Mouse (Mus musculus): ENCODE data around the gene S100a16. TPM values are rescaled to one million over a fixed set of nuclear protein-coding genes. Genes with fewer than 3 reads are reported as not detected.

Gene S100a16
- polyA plus RNA-seq, 1 experiment from 2014 or later = 39.2 TPM

GRCm38 (mm10) chr3:90514691-90515090 lies 22.4 kb upstream of the S100a16 start:
- Histone ChIP-seq H3K9me3 (ENCODE audit: control insufficient read depth, low read length) (no peaks in the 10 kb centered on the region), H3K4me3 (ENCODE audit: low read depth, low read length) (peak overlapping the region; percentile 25), H3K4me1 (ENCODE audit: control insufficient read depth, insufficient read depth, low read length) (peaks cover 2% of the 10 kb centered on the region; the same call in 1 of the 2 replicates), H3K9ac (ENCODE audit: low read length) (peak overlapping the region; percentile 45; the same call in 1 of the 2 replicates), H3K27ac (ENCODE audit: low read depth, low read length) (no peak overlapping the region), H3K27me3 (ENCODE audit: control insufficient read depth, insufficient read depth, low read length) (no peaks in the 10 kb centered on the region), H3K4me2 (ENCODE audit: low read depth) (peak overlapping the region; percentile 62), H3K36me3 (ENCODE audit: control insufficient read depth, insufficient read depth, low read length) (no peaks in the 10 kb centered on the region)
- ATAC-seq (ENCODE audit: insufficient read depth, low FRiP score, low TSS enrichment) (0 out of 2 replicates have a peak, but pooled peaks have one; percentile 51), DNase-seq (ENCODE audit: low spot score) (peak; percentile 64)
- WGBS = 1% methylated on average over 10 of the region's 10 CpGs

GRCm38 (mm10) chr3:90515242-90515641 lies 21.8 kb upstream of the S100a16 start:
- 47% methylated on average over 1 of the region's 1 CpGs for WGBS
- H3K27me3 ChIP-seq (ENCODE audit: control insufficient read depth, insufficient read depth, low read length) = no peaks in the 10 kb centered on the region

GRCm38 (mm10) chr3:90515789-90516188 lies 21.3 kb upstream of the S100a16 start:
- no peak overlapping the region for H3K4me2 ChIP-seq (ENCODE audit: low read depth)
- ATAC-seq (ENCODE audit: insufficient read depth, low FRiP score, low TSS enrichment) (no peak), DNase-seq (ENCODE audit: low spot score) (no peak)
- H3K4me3 ChIP-seq (ENCODE audit: low read depth, low read length) = no peak overlapping the region
- H3K36me3 ChIP-seq (ENCODE audit: control insufficient read depth, insufficient read depth, low read length) = no peaks in the 10 kb centered on the region
- no peak overlapping the region for H3K27ac ChIP-seq (ENCODE audit: low read depth, low read length)
- no peak overlapping the region for H3K9ac ChIP-seq (ENCODE audit: low read length)
- H3K9me3 ChIP-seq (ENCODE audit: control insufficient read depth, low read length) = no peaks in the 10 kb centered on the region
- WGBS = 89% methylated on average over 4 of the region's 4 CpGs
- H3K4me1 ChIP-seq (ENCODE audit: control insufficient read depth, insufficient read depth, low read length) = peaks cover 2% of the 10 kb centered on the region; the same call in 1 of the 2 replicates
- H3K27me3 ChIP-seq (ENCODE audit: control insufficient read depth, insufficient read depth, low read length) = no peaks in the 10 kb centered on the region

More at GRCm38 (mm10) chr3:90515242-90515641, 21.8 kb upstream of the S100a16 start:
- Histone ChIP-seq H3K4me2 (ENCODE audit: low read depth) (peak overlapping the region; percentile 62), H3K36me3 (ENCODE audit: control insufficient read depth, insufficient read depth, low read length) (no peaks in the 10 kb centered on the region), H3K4me1 (ENCODE audit: control insufficient read depth, insufficient read depth, low read length) (peaks cover 2% of the 10 kb centered on the region; the same call in 1 of the 2 replicates), H3K4me3 (ENCODE audit: low read depth, low read length) (peak overlapping the region; percentile 25), H3K9me3 (ENCODE audit: control insufficient read depth, low read length) (no peaks in the 10 kb centered on the region), H3K27ac (ENCODE audit: low read depth, low read length) (no peak overlapping the region), H3K9ac (ENCODE audit: low read length) (0 out of 2 replicates have a peak overlapping the region, but pooled peaks have one; percentile 15)
- no peak for ATAC-seq (ENCODE audit: insufficient read depth, low FRiP score, low TSS enrichment)
- DNase-seq (ENCODE audit: low spot score) = no peak

- ATAC-seq (ENCODE audit: insufficient read depth, low FRiP score, low TSS enrichment) (no peak), DNase-seq (ENCODE audit: low spot score) (no peak)
- no peak overlapping the region for H3K27ac ChIP-seq (ENCODE audit: low read depth, low read length)
- H3K27me3 ChIP-seq (ENCODE audit: control insufficient read depth, insufficient read depth, low read length) = no peaks in the 10 kb centered on the region
- peaks cover 2% of the 10 kb centered on the region; the same call in 1 of the 2 replicates for H3K4me1 ChIP-seq (ENCODE audit: control insufficient read depth, insufficient read depth, low read length)
- no peak overlapping the region for H3K9ac ChIP-seq (ENCODE audit: low read length)
- H3K9me3 ChIP-seq (ENCODE audit: control insufficient read depth, low read length) = no peaks in the 10 kb centered on the region
- H3K4me2 ChIP-seq (ENCODE audit: low read depth) = no peak overlapping the region
- WGBS = 88% methylated on average over 4 of the region's 4 CpGs
- H3K36me3 ChIP-seq (ENCODE audit: control insufficient read depth, insufficient read depth, low read length) = no peaks in the 10 kb centered on the region
- no peak overlapping the region for H3K4me3 ChIP-seq (ENCODE audit: low read depth, low read length)
Measured at GRCm38 (mm10) chr3:90517711-90518110, 19.3 kb upstream of the S100a16 start.

- DNase-seq (ENCODE audit: low spot score) = no peak
Measured at GRCm38 (mm10) chr3:90525421-90525820, 11.6 kb upstream of the S100a16 start.

GRCm38 (mm10) chr3:90526076-90526475 lies 11.0 kb upstream of the S100a16 start:
- Histone ChIP-seq H3K4me3 (ENCODE audit: low read depth, low read length) (no peak overlapping the region), H3K4me1 (ENCODE audit: control insufficient read depth, insufficient read depth, low read length) (no peaks in the 10 kb centered on the region), H3K4me2 (ENCODE audit: low read depth) (no peak overlapping the region), H3K9ac (ENCODE audit: low read length) (no peak overlapping the region), H3K27me3 (ENCODE audit: control insufficient read depth, insufficient read depth, low read length) (no peaks in the 10 kb centered on the region), H3K27ac (ENCODE audit: low read depth, low read length) (no peak overlapping the region), H3K9me3 (ENCODE audit: control insufficient read depth, low read length) (no peaks in the 10 kb centered on the region), H3K36me3 (ENCODE audit: control insufficient read depth, insufficient read depth, low read length) (no peaks in the 10 kb centered on the region)
- DNase-seq (ENCODE audit: low spot score) (no peak), ATAC-seq (ENCODE audit: insufficient read depth, low FRiP score, low TSS enrichment) (no peak)
- WGBS = 70% methylated on average over 2 of the region's 2 CpGs

More at GRCm38 (mm10) chr3:90525421-90525820, 11.6 kb upstream of the S100a16 start:
- no peak overlapping the region for H3K4me3 ChIP-seq (ENCODE audit: low read depth, low read length)
- no peak for ATAC-seq (ENCODE audit: insufficient read depth, low FRiP score, low TSS enrichment)
- no peaks in the 10 kb centered on the region for H3K36me3 ChIP-seq (ENCODE audit: control insufficient read depth, insufficient read depth, low read length)
- H3K9me3 ChIP-seq (ENCODE audit: control insufficient read depth, low read length) = no peaks in the 10 kb centered on the region
- H3K4me2 ChIP-seq (ENCODE audit: low read depth) = no peak overlapping the region
- no peak overlapping the region for H3K9ac ChIP-seq (ENCODE audit: low read length)
- H3K4me1 ChIP-seq (ENCODE audit: control insufficient read depth, insufficient read depth, low read length) = no peaks in the 10 kb centered on the region
- H3K27ac ChIP-seq (ENCODE audit: low read depth, low read length) = no peak overlapping the region
- WGBS = 48% methylated on average over 4 of the region's 4 CpGs
- H3K27me3 ChIP-seq (ENCODE audit: control insufficient read depth, insufficient read depth, low read length) = no peaks in the 10 kb centered on the region

GRCm38 (mm10) chr3:90526580-90526979 lies 10.5 kb upstream of the S100a16 start, which contains the start of gene S100a14:
Gene S100a14 (plus strand): TSS chr3:90526856.
- no peak within 1 kb of the TSS for H3K4me3 ChIP-seq (ENCODE audit: low read depth, low read length)
- no peak within 1 kb of the TSS for H3K9ac ChIP-seq (ENCODE audit: low read length)
- H3K27me3 ChIP-seq (ENCODE audit: control insufficient read depth, insufficient read depth, low read length) = no peaks in the 10 kb centered on the region
- H3K9me3 ChIP-seq (ENCODE audit: control insufficient read depth, low read length) = no peaks in the 10 kb centered on the region
- H3K36me3 ChIP-seq (ENCODE audit: control insufficient read depth, insufficient read depth, low read length) = no peaks in the 10 kb centered on the region
- no peak for DNase-seq (ENCODE audit: low spot score)
- no peaks in the 10 kb centered on the region for H3K4me1 ChIP-seq (ENCODE audit: control insufficient read depth, insufficient read depth, low read length)
- no peak within 1 kb of the TSS for H3K27ac ChIP-seq (ENCODE audit: low read depth, low read length)
- no peak for ATAC-seq (ENCODE audit: insufficient read depth, low FRiP score, low TSS enrichment)
- H3K4me2 ChIP-seq (ENCODE audit: low read depth) = no peak within 1 kb of the TSS
- 69% methylated on average over 5 of the region's 5 CpGs for WGBS

GRCm38 (mm10) chr3:90527291-90527873 lies 9.7 kb upstream of the S100a16 start:
- DNase-seq (ENCODE audit: low spot score) (no peak), ATAC-seq (ENCODE audit: insufficient read depth, low FRiP score, low TSS enrichment) (no peak)
- Histone ChIP-seq H3K27ac (ENCODE audit: low read depth, low read length) (no peak overlapping the region), H3K4me2 (ENCODE audit: low read depth) (no peak overlapping the region), H3K9me3 (ENCODE audit: control insufficient read depth, low read length) (no peaks in the 10 kb centered on the region), H3K27me3 (ENCODE audit: control insufficient read depth, insufficient read depth, low read length) (no peaks in the 10 kb centered on the region), H3K36me3 (ENCODE audit: control insufficient read depth, insufficient read depth, low read length) (no peaks in the 10 kb centered on the region), H3K4me1 (ENCODE audit: control insufficient read depth, insufficient read depth, low read length) (no peaks in the 10 kb centered on the region), H3K9ac (ENCODE audit: low read length) (no peak overlapping the region), H3K4me3 (ENCODE audit: low read depth, low read length) (no peak overlapping the region)
- 90% methylated on average over 7 of the region's 7 CpGs for WGBS

GRCm38 (mm10) chr3:90531713-90532112 lies 5.3 kb upstream of the S100a16 start:
- Histone ChIP-seq H3K4me2 (ENCODE audit: low read depth) (no peak overlapping the region), H3K27ac (ENCODE audit: low read depth, low read length) (no peak overlapping the region), H3K9me3 (ENCODE audit: control insufficient read depth, low read length) (no peaks in the 10 kb centered on the region), H3K4me3 (ENCODE audit: low read depth, low read length) (no peak overlapping the region), H3K9ac (ENCODE audit: low read length) (no peak overlapping the region), H3K4me1 (ENCODE audit: control insufficient read depth, insufficient read depth, low read length) (no peaks in the 10 kb centered on the region), H3K36me3 (ENCODE audit: control insufficient read depth, insufficient read depth, low read length) (no peaks in the 10 kb centered on the region), H3K27me3 (ENCODE audit: control insufficient read depth, insufficient read depth, low read length) (no peaks in the 10 kb centered on the region)
- ATAC-seq (ENCODE audit: insufficient read depth, low FRiP score, low TSS enrichment) (no peak), DNase-seq (ENCODE audit: low spot score) (no peak)
- WGBS = 76% methylated on average over 5 of the region's 5 CpGs

Measured in neural tube, embryonic 11.5 days (tissue).